Mouse (Mus musculus) E14TG2a.4 (cell line): ENCODE measurements around the gene Hspb7.
A peak's percentile ranks its signal among the peaks of the same experiment; 100 is the strongest.

ENCODE experiments used
- H3K27me3 ChIP-seq: 2 replicates; pipeline ENCODE4 v1.6.1; 2014; ENCODE audit warnings: low read length, control low read depth; ENCODE audit not compliant: insufficient read depth
- H3K36me3 ChIP-seq: 2 replicates; pipeline ENCODE4 v1.6.1; 2014; ENCODE audit warnings: low read length, control low read depth; ENCODE audit not compliant: insufficient read depth
- H3K4me1 ChIP-seq: replicated peaks from 2 replicates; pipeline ENCODE4 v1.6.1; 2014; ENCODE audit warnings: low read depth, low read length, control low read depth
- H3K4me3 ChIP-seq: replicated peaks from 2 replicates; pipeline ENCODE4 v1.5.1; 2014; ENCODE audit warnings: mild to moderate bottlenecking, low read length
- H3K9me3 ChIP-seq: 2 replicates; pipeline ENCODE4 v1.6.1; 2014; ENCODE audit warnings: low read length, control low read depth
- CTCF ChIP-seq: conservative IDR thresholded peaks from 2 replicates; pipeline ENCODE4 v1.5.1; 2014; ENCODE audit warnings: low read length
- NANOG ChIP-seq: IDR thresholded peaks from 2 replicates; pipeline ENCODE4 v1.6.1; 2014; ENCODE audit warnings: borderline replicate concordance, low read length, mixed read lengths
- POU5F1 ChIP-seq: IDR thresholded peaks from 2 replicates; pipeline ENCODE4 v1.6.1; 2014; ENCODE audit warnings: low read length, borderline replicate concordance

Gene Hspb7

DNA sequence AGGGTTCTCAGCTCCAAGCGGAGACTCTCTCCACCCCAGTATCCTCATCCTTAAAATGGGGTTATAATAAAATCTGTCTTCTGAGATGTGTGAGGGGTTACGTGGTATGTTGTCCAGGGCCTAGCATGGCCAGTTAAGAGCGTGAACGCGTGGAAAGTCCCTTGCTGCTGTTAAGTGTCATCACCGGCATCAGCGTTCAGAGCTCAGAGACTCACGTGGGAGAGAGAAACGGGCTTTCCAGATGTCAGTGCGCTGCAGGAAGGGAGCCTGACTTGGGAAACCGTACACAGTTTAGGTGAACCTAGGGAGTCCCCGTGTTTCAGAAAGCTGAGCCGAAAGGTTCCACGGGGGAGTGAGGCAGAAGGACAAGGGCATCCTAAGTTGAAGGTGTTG lies 24.7 kb downstream of the Hspb7 start:
- H3K9me3 ChIP-seq: no peaks in the 10 kb centered on the region
- H3K4me3 ChIP-seq: peak overlapping the region; percentile 97
- TF ChIP-seq POU5F1: no peak
- TF ChIP-seq CTCF: no peak
- no peak for TF ChIP-seq NANOG
- peaks cover 40% of the 10 kb centered on the region for H3K4me1 ChIP-seq
- peaks cover 29% of the 10 kb centered on the region for H3K36me3 ChIP-seq
- peaks cover 4% of the 10 kb centered on the region; the same call in 1 of the 2 replicates for H3K27me3 ChIP-seq

GRCm38 (mm10) chr4:141446211-141446610 lies 25.6 kb downstream of the Hspb7 start:
- TF ChIP-seq CTCF (no peak), NANOG (no peak), POU5F1 (no peak)
- no peaks in the 10 kb centered on the region for H3K9me3 ChIP-seq

GRCm38 (mm10) chr4:141451251-141451650 lies 30.7 kb downstream of the Hspb7 start:
- Histone ChIP-seq H3K27me3 (no peaks in the 10 kb centered on the region), H3K9me3 (no peaks in the 10 kb centered on the region), H3K36me3 (peaks cover 67% of the 10 kb centered on the region), H3K4me3 (no peak overlapping the region), H3K4me1 (peaks cover 34% of the 10 kb centered on the region)
- TF ChIP-seq CTCF: no peak
- TF ChIP-seq NANOG: no peak
- TF ChIP-seq POU5F1: no peak

More at GRCm38 (mm10) chr4:141446211-141446610, 25.6 kb downstream of the Hspb7 start:
- Histone ChIP-seq H3K4me1 (peaks cover 47% of the 10 kb centered on the region), H3K4me3 (no peak overlapping the region), H3K27me3 (peaks cover 4% of the 10 kb centered on the region; the same call in 1 of the 2 replicates), H3K36me3 (peaks cover 30% of the 10 kb centered on the region)

- Histone ChIP-seq H3K9me3 (no peaks in the 10 kb centered on the region), H3K27me3 (no peaks in the 10 kb centered on the region), H3K4me3 (no peak overlapping the region), H3K4me1 (peaks cover 32% of the 10 kb centered on the region), H3K36me3 (peaks cover 64% of the 10 kb centered on the region)
- no peak for TF ChIP-seq NANOG
Measured at GRCm38 (mm10) chr4:141451916-141452450, 31.4 kb downstream of the Hspb7 start.

DNA sequence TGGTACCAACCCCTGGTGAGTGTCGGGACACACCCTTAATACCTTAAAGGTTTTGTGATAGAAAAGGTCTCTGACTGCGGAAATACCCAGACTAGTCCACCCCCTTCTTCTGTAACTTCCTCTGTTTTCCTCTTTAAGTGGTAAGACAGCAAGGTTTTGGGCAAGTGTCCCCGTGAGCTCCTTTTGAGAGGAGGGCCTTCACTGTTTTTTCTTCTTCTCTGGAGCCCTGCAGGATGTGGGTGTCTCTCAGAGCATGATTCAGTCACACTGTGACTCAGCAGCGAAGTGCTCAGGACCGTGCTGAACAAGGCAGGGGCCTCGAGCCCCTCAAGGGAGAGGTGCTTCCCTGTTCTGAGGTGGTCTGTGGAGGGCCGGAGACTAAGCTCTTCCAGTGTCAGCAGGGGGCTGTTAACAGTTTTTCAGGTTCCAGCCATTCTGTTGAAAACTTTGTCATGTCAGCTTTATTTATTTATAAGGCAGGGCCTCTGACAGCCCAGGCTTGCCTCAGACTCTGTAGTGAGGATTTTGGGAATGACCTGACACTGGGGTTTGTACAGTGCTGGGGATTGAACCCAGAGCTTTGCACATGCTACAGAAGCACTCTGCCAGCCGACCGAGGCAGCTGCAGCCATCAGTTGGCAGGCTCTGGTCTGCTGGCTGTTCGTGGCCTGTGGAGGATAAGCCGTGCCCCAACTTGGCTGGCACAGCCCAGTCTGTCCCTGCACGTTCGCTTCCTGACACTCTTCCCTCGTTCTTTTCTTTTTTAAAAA lies 34.2 kb downstream of the Hspb7 start:
- Histone ChIP-seq H3K9me3 (no peaks in the 10 kb centered on the region), H3K4me3 (no peak overlapping the region), H3K36me3 (peaks cover 42% of the 10 kb centered on the region), H3K4me1 (peaks cover 50% of the 10 kb centered on the region), H3K27me3 (no peaks in the 10 kb centered on the region)
- TF ChIP-seq CTCF: no peak
- TF ChIP-seq NANOG: no peak
- TF ChIP-seq POU5F1: no peak

DNA sequence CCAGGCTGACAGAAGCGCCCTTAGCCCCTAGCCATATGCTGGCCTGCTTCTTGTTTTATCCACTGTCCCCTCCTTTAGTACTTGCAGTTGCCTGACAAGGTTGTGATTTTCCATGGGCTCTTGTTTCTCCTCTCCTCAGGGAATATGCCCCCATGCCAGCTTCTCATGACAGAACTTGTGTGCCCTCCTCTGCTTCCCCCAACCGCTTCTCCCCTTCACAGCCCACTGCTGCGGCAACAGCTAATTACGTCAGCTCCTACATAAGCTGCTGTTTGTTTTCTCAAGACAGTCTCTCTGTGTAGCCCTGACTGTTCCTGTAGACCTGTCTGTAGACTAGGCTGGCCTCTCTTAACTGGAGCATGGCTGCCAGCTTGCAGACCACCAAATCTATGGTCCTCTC lies 34.9 kb downstream of the Hspb7 start:
- Histone ChIP-seq H3K4me1 (peaks cover 53% of the 10 kb centered on the region), H3K27me3 (no peaks in the 10 kb centered on the region), H3K4me3 (no peak overlapping the region), H3K36me3 (peaks cover 47% of the 10 kb centered on the region), H3K9me3 (no peaks in the 10 kb centered on the region)
- no peak for TF ChIP-seq NANOG
- TF ChIP-seq POU5F1: no peak
- TF ChIP-seq CTCF: no peak

- TF ChIP-seq CTCF (no peak), NANOG (no peak), POU5F1 (no peak)
- H3K4me1 ChIP-seq: peaks cover 56% of the 10 kb centered on the region
- H3K9me3 ChIP-seq: no peaks in the 10 kb centered on the region
- H3K27me3 ChIP-seq: no peaks in the 10 kb centered on the region
- no peak overlapping the region for H3K4me3 ChIP-seq
- H3K36me3 ChIP-seq: peaks cover 49% of the 10 kb centered on the region
Measured at GRCm38 (mm10) chr4:141456193-141456938, 35.8 kb downstream of the Hspb7 start.

GRCm38 (mm10) chr4:141458236-141458635 lies 37.7 kb downstream of the Hspb7 start:
- H3K4me1 ChIP-seq: peaks cover 66% of the 10 kb centered on the region
- TF ChIP-seq POU5F1 (no peak), NANOG (no peak), CTCF (no peak)
- H3K4me3 ChIP-seq: no peak overlapping the region; the same call in 1 of the 2 replicates
- H3K27me3 ChIP-seq: no peaks in the 10 kb centered on the region
- H3K36me3 ChIP-seq: peaks cover 52% of the 10 kb centered on the region
- H3K9me3 ChIP-seq: no peaks in the 10 kb centered on the region
